Mouse (Mus musculus): ENCODE measurements around the gene Matn3. TPM values are rescaled to one million over a fixed set of nuclear protein-coding genes. Genes with fewer than 3 reads are reported as not detected.

The Matn3 gene
- polyA plus RNA-seq, 1 experiment from 2014 or later: not detected

Other genes with a start within 250 kb of the Matn3 start
- gene Sdc1, start 176.6 kb upstream of the Matn3 start, polyA plus RNA-seq (2014; fragmentation: Nextera tagmentation; extraction: Ambion mirVana): 25.8 and 31.4 TPM in 2 replicates
- 190 and 225 TPM in 2 replicates for gene Laptm4a, start 26.3 kb upstream of the Matn3 start, polyA plus RNA-seq (2014; fragmentation: Nextera tagmentation; extraction: Ambion mirVana)
- 12.8 and 14.4 TPM in 2 replicates for gene Wdr35, start 26.0 kb downstream of the Matn3 start, polyA plus RNA-seq (2014; fragmentation: Nextera tagmentation; extraction: Ambion mirVana)
- gene Ttc32, start 82.1 kb downstream of the Matn3 start, polyA plus RNA-seq (2014; fragmentation: Nextera tagmentation; extraction: Ambion mirVana): 14.2 and 18.3 TPM in 2 replicates

Data from heart, embryonic 14.5 days (tissue).